Mouse (Mus musculus) left cerebral cortex, postnatal 36 days (tissue): ENCODE results near the gene Acly. TPM values are rescaled to one million over a fixed set of nuclear protein-coding genes. Genes with fewer than 3 reads are reported as not detected.
"Not testable (repeated sequence)": the region's sequence is repeated elsewhere in the genome, so short reads cannot be mapped to it uniquely, and the experiment has no call there.

Experiments
- DNase-seq, 2 experiments: peaks; one replicate each; pipeline ENCODE4 v3.0.0; 2021 to 2022; ENCODE audit warnings: low spot score in 2 of 2, mixed read lengths in 1 of 2
- intact Hi-C: fragments of 180-260 bp; cut with DNase I; formaldehyde crosslinking; loops from one replicate; pipeline ENCODE4 v1.15.1; 2025
- total RNA-seq, 2 experiments: library from RNA; stranded (reverse); gene quantifications; 2 replicates each; pipeline ENCODE4 v1.2.3; 2021

Acly gene
- total RNA-seq, 2 experiments from 2014 or later: 117 to 123 TPM

GRCm38 (mm10) chr11:100549466-100549865, 21.7 kb upstream of the Acly start:
- intact Hi-C loops: no loop called here
- no peak for DNase-seq

- intact Hi-C loops: no loop called here
- DNase-seq: no peak
Measured at GRCm38 (mm10) chr11:100548141-100548540, 20.3 kb upstream of the Acly start.

GRCm38 (mm10) chr11:100546955-100547354, 19.2 kb upstream of the Acly start:
- intact Hi-C loops: no loop called here
- no peak for DNase-seq

- intact Hi-C loops: no loop called here
- DNase-seq: no peak
Measured at GRCm38 (mm10) chr11:100545746-100546085, 17.9 kb upstream of the Acly start.

- intact Hi-C loops: no loop called here
- DNase-seq: peak; percentile 76 to 77
Measured at GRCm38 (mm10) chr11:100544832-100545745, 17.3 kb upstream of the Acly start, which contains the start of gene Ttc25. Ttc25 (plus strand) TSS chr11:100545607.

- intact Hi-C loops: no loop called here
- no peak for DNase-seq
Measured at GRCm38 (mm10) chr11:100541577-100541976, 13.8 kb upstream of the Acly start.

GRCm38 (mm10) chr11:100540966-100541365, 13.2 kb upstream of the Acly start:
- intact Hi-C loops: no loop called here

GRCm38 (mm10) chr11:100536466-100536865, 8.7 kb upstream of the Acly start:
- intact Hi-C loops: no loop called here
- DNase-seq: no peak

More at GRCm38 (mm10) chr11:100540966-100541365, 13.2 kb upstream of the Acly start:
- DNase-seq: no peak

- no peak for DNase-seq
- intact Hi-C loops: no loop called here
Measured at GRCm38 (mm10) chr11:100535996-100536395, 8.2 kb upstream of the Acly start.

GRCm38 (mm10) chr11:100534821-100535220, 7.0 kb upstream of the Acly start:
- DNase-seq, intact Hi-C loops: not testable (repeated sequence)

- not testable (repeated sequence) for DNase-seq
Measured at GRCm38 (mm10) chr11:100534411-100534810, 6.6 kb upstream of the Acly start.

GRCm38 (mm10) chr11:100533871-100534270, 6.1 kb upstream of the Acly start:
- intact Hi-C loops: no loop called here
- no peak for DNase-seq

More at GRCm38 (mm10) chr11:100534411-100534810, 6.6 kb upstream of the Acly start:
- intact Hi-C loops: not testable (repeated sequence)

GRCm38 (mm10) chr11:100528375-100529165, 770 bp upstream of the Acly start:
- intact Hi-C loops: no loop called here
- no peak for DNase-seq

GRCm38 (mm10) chr11:100527066-100527457, 738 bp downstream of the Acly start:
- intact Hi-C loops: no loop called here
- DNase-seq: peak; percentile 56 to 60

GRCm38 (mm10) chr11:100526052-100526816, 1.6 kb downstream of the Acly start:
- DNase-seq: no peak
- intact Hi-C loops: no loop called here

GRCm38 (mm10) chr11:100524987-100525630, 2.7 kb downstream of the Acly start:
- intact Hi-C loops: no loop called here
- no peak for DNase-seq

GRCm38 (mm10) chr11:100524358-100524757, 3.4 kb downstream of the Acly start:
- intact Hi-C loops: no loop called here
- no peak for DNase-seq

GRCm38 (mm10) chr11:100520838-100521237, 7.0 kb downstream of the Acly start:
- DNase-seq: no peak
- intact Hi-C loops: no loop called here

- intact Hi-C loops: no loop called here
Measured at GRCm38 (mm10) chr11:100519188-100519587, 8.6 kb downstream of the Acly start.

More at GRCm38 (mm10) chr11:100519188-100519587, 8.6 kb downstream of the Acly start:
- DNase-seq: no peak
